Mouse (Mus musculus): ENCODE measurements around the gene Degs1.
A peak's percentile ranks its signal among the peaks of the same experiment; 100 is the strongest.

Gene Degs1

DNA sequence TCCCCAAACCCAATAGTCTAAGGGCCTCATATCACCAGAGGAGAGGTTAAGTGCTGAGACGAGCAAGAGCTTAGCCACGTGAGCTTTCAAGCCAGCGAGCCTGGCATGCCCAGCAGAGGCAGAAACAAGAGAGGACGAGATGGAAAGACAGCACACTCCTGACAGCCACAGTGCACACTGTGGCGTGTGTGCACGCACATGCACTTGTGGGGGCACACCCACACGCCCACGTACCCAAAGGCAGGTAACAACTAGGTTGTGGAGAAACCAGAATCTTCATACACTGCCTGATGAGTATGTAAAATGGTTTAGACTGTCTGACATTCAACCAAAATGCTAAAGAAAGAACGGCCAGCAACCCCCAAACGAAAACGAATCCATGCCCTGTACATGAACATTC is 2.0 kb downstream of the Degs1 start:
- DNase-seq (ENCODE audit: low read depth, low spot score), result peak; percentile 35

DNA sequence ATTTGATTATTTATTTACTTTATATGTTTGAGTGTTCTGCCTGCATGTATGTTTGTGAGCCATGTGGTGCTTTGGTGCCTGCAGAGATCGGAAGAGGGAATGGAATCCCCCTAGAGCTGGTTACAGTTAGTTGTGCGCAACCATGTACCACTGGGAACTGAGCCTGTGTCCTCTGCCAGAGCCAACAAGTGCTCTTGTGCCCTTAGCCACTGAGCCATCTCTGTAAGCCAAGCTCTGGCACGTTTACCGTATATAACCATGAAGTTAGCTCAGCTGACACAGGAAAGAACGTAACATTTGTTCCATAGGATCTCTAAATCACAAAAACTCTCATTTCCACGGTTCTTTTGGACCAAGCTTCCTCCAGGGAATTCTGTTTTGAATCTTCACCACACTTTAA is 2.6 kb downstream of the Degs1 start:
- DNase-seq (ENCODE audit: low read depth, low spot score), result no peak

DNA sequence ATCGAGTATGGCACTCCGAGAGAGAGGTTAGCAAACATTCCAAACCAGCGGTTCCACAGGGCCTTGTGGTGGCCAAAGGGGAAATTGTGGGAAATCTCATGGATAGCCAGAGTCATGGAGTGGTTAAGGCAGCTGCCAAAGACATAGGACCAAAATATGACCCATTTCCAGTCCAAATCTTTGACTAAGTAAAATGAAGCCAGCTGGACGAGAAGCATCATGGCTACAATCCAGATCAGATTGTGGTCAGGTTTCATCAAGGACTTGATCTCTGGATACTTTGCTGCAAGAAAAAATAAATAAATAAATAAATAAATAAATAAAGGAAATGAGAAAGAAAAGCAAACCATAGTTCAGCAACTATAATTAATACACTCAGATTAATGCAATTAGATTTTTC is 3.2 kb downstream of the Degs1 start:
- no peak for DNase-seq (ENCODE audit: low read depth, low spot score)

DNA sequence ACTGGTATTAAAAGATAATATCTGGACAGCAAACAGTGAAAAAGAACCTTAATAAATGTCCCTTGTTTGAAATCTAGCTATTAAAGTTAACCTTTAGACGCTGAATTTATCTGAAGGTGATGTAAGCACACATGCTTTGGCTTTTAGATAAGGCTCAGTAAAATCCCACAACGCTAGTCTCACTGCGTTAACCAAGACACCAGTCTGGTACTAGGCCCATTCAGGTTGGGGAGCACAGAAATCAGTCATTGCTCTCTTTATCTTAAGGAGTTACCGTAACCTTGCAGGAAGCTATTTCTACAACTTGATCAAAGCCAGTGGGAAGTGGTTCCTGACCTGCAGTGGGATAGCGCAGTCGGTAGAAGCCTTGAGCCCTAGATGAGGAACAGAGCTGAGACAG is 7.5 kb downstream of the Degs1 start:
- DNase-seq (ENCODE audit: low read depth, low spot score), result no peak

DNA sequence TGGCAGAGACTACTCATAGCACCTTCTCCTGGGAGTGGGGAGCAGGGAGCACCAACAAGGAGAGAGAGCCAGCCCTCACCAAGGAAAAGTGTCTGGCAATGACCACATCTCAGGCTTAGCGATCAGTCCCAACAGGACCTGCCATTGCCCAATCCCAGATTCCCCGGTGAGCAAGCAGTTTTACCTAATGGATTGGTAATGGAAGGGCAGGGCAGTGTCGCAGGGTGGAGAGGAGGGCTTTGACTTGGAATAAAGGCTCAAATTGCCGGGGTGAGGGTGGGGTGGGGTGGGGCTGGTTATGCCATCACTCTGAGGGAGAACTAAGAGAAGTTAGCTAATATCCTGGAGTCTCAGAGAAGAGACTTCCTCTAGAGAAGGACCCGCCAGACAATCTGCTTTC is 11.0 kb downstream of the Degs1 start:
- no peak for DNase-seq (ENCODE audit: low read depth, low spot score)

DNA sequence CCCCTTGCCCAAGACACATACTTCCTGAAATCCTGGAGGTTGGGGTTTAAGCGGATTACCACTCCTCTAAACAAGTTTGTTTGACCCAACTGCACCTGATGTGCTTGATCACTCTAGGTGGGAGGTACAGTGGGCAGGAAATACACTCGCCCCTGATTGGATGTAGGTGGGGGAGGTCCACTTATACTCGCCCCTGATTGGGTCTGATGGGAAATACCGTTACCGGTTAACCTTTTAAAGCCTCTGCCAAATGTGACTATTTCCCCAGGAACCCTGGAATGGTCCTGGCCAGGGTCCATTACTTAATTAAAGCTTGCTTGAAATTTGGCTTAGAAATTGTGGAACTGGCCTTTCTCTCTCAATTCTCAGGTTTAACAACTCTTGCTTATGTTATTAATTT is 11.5 kb downstream of the Degs1 start:
- no peak for DNase-seq (ENCODE audit: low read depth, low spot score)

DNA sequence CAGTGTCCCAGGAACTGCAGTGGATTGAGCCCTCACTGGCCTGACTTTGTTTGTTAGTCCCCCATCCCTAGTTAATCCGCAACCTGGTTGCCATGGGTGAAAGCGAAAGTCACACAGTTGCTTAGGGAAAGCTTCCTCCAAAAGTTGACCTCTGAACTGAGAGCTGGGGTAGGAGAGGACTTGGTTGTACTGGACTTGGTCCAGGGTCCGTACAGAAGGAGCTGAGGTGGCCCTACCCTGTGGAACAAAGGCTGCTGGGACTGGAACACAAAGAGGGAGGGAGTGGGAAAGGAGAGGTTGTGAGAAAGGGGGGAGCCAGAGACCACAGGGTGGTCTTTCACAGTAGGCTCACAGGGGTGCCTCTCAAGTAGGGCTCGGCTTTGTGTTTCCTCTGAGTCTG is 14.3 kb downstream of the Degs1 start:
- no peak for DNase-seq (ENCODE audit: low read depth, low spot score)

DNA sequence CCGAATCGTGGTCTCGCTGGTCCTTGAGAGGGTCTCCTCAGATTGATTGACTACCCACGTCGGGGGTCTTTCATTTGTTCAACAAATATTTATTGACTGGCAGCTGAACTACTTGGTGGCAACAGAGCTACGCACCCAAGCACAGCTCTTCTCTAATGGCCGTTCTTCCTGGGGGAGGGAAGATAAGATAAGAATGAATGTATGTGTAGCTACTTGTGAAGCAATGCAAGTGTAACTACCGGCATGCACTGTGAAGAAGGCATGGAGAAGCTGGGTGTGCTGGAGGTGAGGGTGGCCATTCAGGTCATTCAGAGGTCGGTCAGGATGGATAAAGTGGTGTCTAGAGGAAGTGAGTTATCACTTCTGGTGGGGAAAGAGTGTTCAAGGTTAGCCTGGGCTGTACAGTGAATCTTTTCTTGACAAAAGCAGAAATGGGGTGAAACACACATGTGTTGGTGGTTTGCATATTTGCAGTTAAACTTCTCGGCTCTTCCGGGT is 16.5 kb downstream of the Degs1 start:
- DNase-seq (ENCODE audit: low read depth, low spot score), result no peak

DNA sequence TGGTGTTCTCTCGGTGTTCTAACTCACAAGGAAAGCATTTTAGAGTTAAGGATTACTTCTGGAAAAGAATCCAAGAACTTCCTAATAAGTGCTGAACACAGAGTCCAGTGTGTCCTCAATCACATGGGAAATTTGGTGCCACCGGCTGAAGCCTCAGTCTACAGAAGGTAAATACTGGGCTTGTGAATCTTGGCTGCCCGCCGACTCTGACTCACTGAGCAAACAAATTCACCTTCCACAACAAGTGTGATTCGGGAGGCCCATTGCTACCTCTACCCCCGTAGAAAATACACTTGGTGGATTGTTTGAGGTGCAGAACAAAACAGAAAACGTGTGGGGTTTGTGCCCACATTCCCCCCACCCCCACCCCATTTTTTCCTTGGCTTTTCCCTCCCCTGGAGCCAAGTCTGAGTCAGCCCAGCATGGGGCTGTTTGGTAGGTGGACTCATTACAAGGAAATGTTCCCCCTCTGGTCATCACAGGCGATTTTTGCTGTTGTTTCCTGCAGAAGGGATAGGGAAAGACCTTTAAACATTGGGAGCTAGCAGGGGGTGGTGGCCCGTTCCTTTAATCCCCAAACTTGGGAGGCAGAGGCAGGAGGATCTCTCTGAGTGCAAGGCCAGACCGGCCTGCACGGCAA is 26.4 kb downstream of the Degs1 start:
- DNase-seq (ENCODE audit: low read depth, low spot score), result no peak

DNA sequence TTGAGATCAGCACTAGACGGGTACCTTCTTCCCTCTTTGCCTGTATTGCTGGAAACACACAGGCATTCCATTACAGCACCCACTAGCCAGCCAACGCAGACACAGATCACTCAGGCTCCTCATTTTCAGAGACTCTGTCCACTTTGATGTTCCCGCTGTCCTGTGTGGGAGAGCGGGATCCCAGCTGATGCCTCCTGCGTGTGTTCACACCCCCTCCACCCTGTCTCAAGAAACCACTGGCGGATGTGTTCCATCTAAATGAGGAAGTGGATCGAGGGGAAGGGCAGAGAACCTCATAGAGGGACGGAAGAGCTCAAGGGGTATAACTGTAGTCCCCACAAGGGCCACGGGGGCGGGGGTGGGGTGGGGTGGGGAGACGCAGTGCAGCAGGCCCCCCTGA is 27.6 kb downstream of the Degs1 start:
- peak; percentile 67 for DNase-seq (ENCODE audit: low read depth, low spot score)

DNA sequence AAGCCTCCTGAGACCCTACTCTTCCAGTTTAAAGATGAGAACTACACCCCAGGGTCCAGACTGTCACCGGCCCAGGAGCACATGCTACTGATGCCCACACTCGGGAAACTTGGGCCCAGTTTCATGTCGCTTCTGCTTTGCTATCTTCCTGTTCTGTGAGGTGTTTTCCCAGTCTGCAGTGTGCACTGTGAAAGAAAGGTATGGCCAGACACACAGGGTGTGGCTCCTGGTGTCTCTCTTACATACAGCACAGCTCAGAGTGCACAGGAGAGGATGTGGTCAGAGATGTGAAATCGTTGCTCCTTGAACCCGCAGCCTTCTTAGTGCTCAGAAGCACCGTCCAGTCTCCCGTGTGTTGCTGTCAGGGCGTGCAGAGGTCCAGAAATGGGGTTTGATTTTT is 28.0 kb downstream of the Degs1 start:
- peak; percentile 78 for DNase-seq (ENCODE audit: low read depth, low spot score)

DNA sequence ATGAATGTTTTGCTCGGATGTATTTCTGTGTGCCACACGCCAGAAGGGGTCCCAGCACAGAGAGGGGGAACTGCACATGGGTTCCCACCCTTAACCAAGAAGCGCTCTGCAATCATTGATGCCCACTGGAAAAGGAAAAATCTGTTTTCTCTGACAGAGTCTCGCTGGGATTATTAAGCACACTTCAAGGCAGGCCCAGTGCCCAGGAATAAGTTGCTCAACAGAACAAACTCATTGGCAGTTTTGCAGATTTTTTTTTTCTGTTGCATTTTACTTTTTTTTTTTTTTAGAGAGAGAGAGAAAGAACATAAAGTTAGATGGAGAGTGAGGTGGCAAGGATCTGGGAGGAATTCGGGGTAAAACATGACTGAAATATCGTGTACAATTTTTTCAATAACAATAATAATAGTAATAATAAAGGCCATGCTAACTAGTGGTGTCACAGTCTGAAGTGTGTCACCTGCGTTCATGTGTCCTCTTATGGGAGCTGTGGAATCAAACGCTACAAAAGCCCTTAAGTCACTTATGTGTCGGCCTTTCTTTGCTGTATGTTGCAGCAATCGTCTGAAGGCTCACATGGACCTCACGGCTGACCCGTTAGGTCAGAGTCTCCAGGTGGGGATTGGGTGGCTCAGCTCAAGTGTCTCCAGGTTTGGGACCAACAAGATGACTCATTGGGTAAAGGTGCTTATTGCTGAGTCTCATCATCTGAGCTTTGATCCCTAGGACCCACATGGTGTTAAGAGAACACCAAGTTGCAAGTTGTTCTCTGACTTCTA is 28.7 kb downstream of the Degs1 start:
- peak; percentile 23 for DNase-seq (ENCODE audit: low read depth, low spot score)

DNA sequence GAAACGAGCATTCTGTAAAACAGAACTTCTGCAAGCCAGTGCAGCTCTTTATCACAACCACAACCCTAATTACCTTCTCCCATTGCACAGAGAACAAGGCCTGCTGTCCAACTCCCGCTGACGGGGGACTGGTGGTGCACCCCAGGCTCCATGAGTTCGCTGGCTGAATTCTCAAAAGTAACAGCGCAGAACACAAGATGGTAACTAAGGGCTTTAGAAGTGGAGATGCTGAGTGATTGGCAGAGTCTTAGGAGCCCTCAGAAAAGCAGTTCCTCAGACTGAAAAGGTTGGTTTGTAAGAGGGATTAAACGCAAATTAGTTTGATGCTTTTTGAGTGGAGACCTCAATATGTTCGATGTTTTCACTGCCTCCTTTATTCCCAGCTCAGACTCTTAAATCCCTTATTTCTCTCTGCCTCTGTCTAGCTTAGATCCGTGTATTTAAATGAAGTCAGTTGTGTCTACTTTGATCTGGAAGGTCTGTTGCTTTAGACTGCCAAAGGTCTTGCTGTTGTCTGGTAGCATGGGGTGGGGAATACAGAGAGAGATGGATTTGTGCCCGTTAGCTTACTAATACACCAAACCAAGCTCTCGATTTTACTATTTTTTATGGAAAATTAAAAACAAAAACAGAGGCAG is 30.0 kb downstream of the Degs1 start:
- DNase-seq (ENCODE audit: low read depth, low spot score), result no peak

DNA sequence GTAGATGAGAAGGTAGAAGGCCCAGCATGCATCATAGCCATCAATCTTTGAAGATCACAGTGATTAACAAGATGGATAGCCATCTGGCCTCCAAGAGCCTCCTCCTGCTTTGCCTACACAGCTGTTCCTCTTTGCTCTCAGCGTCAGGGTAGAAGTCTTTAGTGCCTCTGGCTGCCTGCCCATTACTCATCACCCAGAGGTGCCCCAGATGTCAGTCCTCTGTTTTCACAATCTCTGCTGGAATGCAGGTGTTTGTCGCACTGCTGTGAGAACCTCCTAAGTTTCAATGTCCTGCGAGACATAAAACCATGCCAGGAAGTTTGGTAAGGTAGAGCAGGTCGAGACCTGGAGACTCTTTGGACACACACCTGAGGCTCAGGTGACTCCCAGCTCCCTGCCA is 31.9 kb downstream of the Degs1 start:
- no peak for DNase-seq (ENCODE audit: low read depth, low spot score)

DNA sequence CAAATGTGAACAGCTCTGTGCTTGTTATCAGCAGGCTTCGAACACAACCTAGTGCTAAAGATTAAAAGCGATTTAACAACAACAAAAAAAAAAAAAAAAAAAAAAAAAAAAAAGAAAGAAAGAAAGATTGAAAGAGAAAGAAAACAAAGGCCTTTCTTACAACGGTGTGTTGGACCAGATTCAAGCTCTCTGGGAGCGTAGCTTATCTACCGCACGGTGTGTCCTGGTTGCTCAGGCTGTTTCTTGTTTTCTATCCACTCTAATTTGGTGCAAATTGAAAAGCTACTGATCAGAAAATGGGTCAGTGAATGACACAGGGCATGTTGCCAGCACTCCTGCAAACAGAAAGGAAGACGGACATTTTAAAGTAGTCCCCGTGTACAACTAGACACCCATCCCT is 33.3 kb downstream of the Degs1 start:
- DNase-seq (ENCODE audit: low read depth, low spot score), result no peak

DNA sequence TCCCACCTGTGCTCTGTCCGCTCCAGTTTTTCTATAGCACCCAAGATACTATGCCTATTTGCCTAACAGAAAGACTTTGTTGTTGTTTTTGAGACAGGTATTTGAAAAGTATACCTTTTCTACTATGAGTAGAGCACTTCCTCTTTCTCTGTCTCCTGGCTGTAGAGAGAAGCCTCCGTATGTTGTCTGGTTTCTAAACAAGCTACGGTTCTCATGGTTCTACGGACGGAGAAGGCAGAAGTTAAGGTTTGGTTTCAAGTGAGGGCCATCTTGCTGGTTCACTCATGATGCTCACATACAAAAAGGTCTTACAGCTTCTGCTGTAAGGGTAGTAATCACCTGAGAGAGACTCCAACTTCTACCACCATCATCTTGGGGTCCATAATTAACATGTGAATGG is 37.6 kb downstream of the Degs1 start:
- no peak for DNase-seq (ENCODE audit: low read depth, low spot score)

DNA sequence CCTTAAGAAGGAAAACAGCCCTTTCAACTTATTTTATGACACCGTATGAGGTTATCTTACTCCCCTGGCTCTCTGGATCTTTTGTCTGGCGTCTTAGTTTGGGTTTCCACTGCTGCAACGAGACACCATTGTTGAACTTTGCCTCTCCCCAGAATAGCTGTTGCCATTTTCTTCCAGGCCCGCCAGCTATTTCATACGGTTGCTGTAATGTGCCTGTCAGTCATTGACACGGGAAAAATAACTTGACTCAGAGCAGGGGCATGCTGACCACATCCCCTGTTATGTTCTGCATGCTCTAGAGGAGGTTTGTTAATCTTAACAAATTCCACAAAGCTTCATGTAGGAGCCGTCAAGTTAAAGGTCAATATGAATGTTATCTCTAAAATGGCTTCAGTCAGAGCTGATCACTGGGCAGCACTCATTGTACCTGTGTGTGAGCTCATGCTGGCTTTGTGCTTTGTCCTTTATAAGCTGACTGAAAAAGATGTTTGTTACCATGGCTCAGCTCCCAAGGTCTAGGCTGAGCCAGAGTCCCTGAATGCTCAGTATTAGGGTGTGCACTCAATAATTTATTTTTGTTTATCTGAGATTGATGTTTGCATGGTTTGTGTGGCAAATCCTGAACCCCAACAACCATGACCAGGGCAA is 44.4 kb downstream of the Degs1 start:
- DNase-seq (ENCODE audit: low read depth, low spot score), result no peak

DNA sequence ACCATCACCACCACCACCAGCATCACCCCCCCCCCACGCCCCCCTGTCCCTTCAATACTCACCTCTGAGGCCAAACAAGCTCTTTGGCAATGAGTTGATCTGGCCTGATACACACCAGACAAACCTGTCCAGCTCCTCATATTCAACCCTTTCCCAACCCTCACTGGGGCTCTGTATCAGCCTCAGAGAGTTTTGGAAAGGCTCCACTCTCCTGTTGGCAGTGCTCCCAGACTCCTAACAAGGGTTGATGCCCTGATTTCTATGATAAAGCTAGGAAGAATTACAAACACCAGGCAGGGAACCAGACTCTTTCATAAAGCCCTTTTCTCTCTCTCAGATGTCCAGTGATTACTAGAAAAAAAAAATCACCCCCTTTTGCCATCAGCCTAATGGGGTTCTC is 45.2 kb downstream of the Degs1 start:
- no peak for DNase-seq (ENCODE audit: low read depth, low spot score)

DNA sequence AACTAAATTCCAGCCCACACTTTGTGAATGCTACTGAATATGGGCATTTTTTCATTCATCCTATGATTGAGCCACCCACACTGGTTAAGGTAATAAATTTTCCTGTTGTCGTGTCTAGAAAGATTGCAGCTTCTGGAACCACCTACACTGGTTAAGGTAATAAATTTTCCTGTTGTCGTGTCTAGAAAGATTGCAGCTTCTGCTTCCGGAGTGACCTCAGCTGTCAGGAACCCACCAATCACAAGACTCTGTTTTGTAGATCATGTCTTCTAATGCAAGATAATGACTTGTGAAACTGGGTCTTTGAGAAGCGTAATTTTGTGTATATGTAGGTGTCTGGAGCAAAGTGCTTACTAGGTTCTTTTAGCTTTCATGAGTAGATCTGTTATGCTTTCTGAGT is 47.4 kb downstream of the Degs1 start:
- DNase-seq (ENCODE audit: low read depth, low spot score), result no peak

DNA sequence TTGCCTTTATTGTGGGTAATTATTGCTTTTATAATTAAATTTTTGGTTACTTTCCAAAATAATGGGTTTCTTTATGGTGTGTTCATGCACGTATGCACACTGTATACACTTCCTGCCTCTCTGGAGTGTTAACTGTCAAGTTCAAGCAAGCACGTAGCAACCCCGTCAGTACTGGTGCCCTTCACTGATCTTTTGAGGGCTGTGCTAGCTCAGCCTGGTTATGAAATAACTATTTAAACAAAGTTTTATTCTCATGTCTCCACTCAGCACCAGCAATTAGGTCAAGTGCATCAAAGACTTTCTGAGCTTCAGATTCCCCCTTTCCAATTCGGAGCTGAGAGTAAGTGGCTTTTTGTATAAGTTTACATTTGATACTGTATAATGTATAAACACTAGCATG is 53.2 kb downstream of the Degs1 start:
- DNase-seq (ENCODE audit: low read depth, low spot score), result no peak

DNA sequence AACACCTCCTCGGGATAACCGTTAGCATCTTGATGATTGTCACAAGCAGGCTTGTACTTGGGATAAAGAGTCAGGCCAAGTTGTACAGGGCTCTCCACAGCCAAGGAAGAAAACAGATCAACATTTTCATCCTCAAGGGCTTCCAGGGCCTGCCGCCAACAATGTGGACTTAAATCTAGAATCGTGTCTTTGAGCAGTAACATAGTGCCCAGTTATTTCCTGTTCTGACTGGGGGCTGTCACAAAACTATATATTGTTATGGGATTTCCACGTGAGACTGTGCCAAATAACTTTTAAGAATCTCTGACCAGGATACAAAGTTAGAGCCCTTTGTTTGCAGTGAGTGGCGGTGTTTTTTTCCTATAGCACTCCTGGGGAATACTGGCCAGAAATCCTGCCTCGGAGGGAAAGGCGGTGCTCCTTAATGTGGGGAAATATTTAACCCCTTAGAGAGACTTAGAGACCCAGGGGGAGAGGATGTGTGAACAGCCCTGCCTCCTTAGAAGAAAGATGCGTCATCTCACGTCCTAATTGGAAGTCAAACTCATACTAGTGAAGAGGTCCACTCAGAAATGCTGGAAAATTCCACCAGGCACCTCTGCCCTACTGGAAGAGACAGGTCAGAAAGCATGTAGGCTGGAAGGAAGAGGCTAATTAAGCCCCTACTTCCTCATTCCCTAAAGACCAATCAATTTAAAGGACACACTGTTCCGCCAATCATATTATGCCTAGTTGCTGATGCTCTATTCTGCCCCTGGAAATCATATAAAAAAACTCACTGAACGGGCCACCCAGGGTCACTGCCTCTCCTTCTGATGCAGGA is 55.3 kb downstream of the Degs1 start:
- DNase-seq (ENCODE audit: low read depth, low spot score), result no peak

DNA sequence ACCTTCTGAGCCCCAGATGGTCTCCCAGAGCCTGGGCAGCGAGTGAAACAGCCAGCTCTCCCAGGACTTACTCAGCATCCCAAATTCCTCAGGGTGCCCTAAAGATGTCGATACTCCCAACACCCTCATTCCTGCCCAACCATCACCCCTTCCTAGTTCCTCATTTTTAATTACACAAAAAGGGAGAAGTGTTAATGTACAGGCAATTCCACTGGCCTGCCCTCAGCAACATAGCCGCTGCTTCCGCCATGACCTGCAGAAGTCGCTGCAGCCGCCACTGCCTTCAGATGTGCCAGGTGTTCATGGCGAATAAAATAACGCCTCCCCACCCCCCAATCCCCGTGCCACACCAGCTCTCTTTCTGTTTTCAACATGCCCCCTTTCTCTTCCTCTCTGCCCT is 56.3 kb downstream of the Degs1 start:
- DNase-seq (ENCODE audit: low read depth, low spot score), result no peak

All from CD4-positive, CD25-positive, alpha-beta regulatory T cell, adult 2 months (primary cell).